Mouse (Mus musculus): ENCODE measurements around the gene Sf3b3.

Sf3b3 gene

GRCm38 (mm10) chr8:110775721-110776120, 70.9 kb downstream of the Sf3b3 start:
- in situ Hi-C loops (cut with MseI, MboI): no loop called here

- in situ Hi-C loops (cut with MseI, MboI): no loop called here
Measured at GRCm38 (mm10) chr8:110775316-110775715, 71.3 kb downstream of the Sf3b3 start.

GRCm38 (mm10) chr8:110774725-110775124, 71.9 kb downstream of the Sf3b3 start:
- in situ Hi-C loops (cut with MseI, MboI): no loop called here

GRCm38 (mm10) chr8:110774047-110774446, 72.5 kb downstream of the Sf3b3 start:
- in situ Hi-C loops (cut with MseI, MboI): no loop called here

GRCm38 (mm10) chr8:110772452-110772851, 74.1 kb downstream of the Sf3b3 start:
- in situ Hi-C loops (cut with MseI, MboI): no loop called here

GRCm38 (mm10) chr8:110767261-110767660, 79.3 kb downstream of the Sf3b3 start:
- in situ Hi-C loops (cut with MseI, MboI): no loop called here

GRCm38 (mm10) chr8:110764671-110765070, 81.9 kb downstream of the Sf3b3 start:
- in situ Hi-C loops (cut with MseI, MboI): no loop called here

- in situ Hi-C loops (cut with MseI, MboI): no loop called here
Measured at GRCm38 (mm10) chr8:110761988-110762387, 84.6 kb downstream of the Sf3b3 start.

- in situ Hi-C loops (cut with MseI, MboI): no loop called here
Measured at GRCm38 (mm10) chr8:110761185-110761584, 85.4 kb downstream of the Sf3b3 start.

GRCm38 (mm10) chr8:110760280-110760940, 86.2 kb downstream of the Sf3b3 start:
- in situ Hi-C loops (cut with MseI, MboI): no loop called here

Data from mouse trophoblast stem cell (cell line).